Mouse (Mus musculus) forebrain, postnatal 0 days (tissue): ENCODE data around the gene Cd109. TPM values are rescaled to one million over a fixed set of nuclear protein-coding genes. Genes with fewer than 3 reads are reported as not detected.
A peak's percentile ranks its signal among the peaks of the same experiment; 100 is the strongest.

Experiments
- ATAC-seq: fragments of 200-750 bp; cut with Nextera tagmentation; 2 replicates; pipeline ENCODE4 v1.8.0; 2017; ENCODE audit warnings: mild to moderate bottlenecking, moderate library complexity
- DNase-seq: peaks from one replicate; pipeline ENCODE4 v3.0.0-alpha.2; 2015
- H3K27ac ChIP-seq: fragments of 300-500 bp; sonication (generic); 2 replicates; pipeline ENCODE4 v1.5.1; 2014; ENCODE audit warnings: low read depth, mild to moderate bottlenecking, antibody characterized with exemption, low read length, moderate library complexity, mixed read lengths
- H3K27me3 ChIP-seq: fragments of 300-500 bp; sonication (generic); 2 replicates; pipeline ENCODE4 v1.6.1; 2014; ENCODE audit warnings: mild to moderate bottlenecking, low read length, mixed read lengths; ENCODE audit not compliant: insufficient read depth
- H3K36me3 ChIP-seq: fragments of 300-500 bp; sonication (generic); 2 replicates; pipeline ENCODE4 v1.6.1; 2014; ENCODE audit warnings: mild to moderate bottlenecking, moderate library complexity; ENCODE audit not compliant: insufficient read depth
- H3K4me1 ChIP-seq: fragments of 300-500 bp; sonication (generic); 2 replicates; pipeline ENCODE4 v1.6.1; 2014; ENCODE audit warnings: antibody characterized with exemption; ENCODE audit not compliant: insufficient read depth
- H3K4me2 ChIP-seq: fragments of 300-500 bp; sonication (generic); 2 replicates; pipeline ENCODE4 v1.6.1; 2014; ENCODE audit warnings: low read depth, mild to moderate bottlenecking, moderate library complexity
- H3K4me3 ChIP-seq: fragments of 300-500 bp; sonication (generic); 2 replicates; pipeline ENCODE4 v1.5.1; 2014; ENCODE audit warnings: low read depth, low read length, mixed read lengths
- H3K9ac ChIP-seq: fragments of 300-500 bp; sonication (generic); 2 replicates; pipeline ENCODE4 v1.6.1; 2014; ENCODE audit warnings: mild to moderate bottlenecking
- H3K9me3 ChIP-seq: fragments of 300-500 bp; sonication (generic); 2 replicates; pipeline ENCODE4 v1.6.1; 2016; ENCODE audit warnings: low read length
- CTCF ChIP-seq: sonication (generic); IDR thresholded peaks from 2 replicates; pipeline ENCODE4 v1.5.1; 2016; ENCODE audit warnings: antibody characterized with exemption, control low read depth, low read depth
- WGBS: fragments of 180-500 bp; shearing (Covaris S2); extraction: QIAGEN DNeasy Blood & Tissue Kit; methylation state at CpG from one replicate; pipeline ENCODE4 v1.1.7; 2014; 5-methylcytosine and 5-hydroxymethylcytosine counted together
- polyA plus RNA-seq: library from polyadenylated mRNA; unstranded; fragments of >200 nt; fragmentation: Nextera tagmentation; extraction: Ambion mirVana; gene quantifications from 2 replicates; pipeline ENCODE4 v1.2.1, GENCODE M21; 2015
- total RNA-seq: library from RNA; depleted of rRNA; stranded (reverse); fragments of >200 nt; gene quantifications from 2 replicates; pipeline ENCODE4 v1.2.3, GENCODE M21; 2014

The Cd109 gene
- total and polyA plus RNA-seq, 2 experiments from 2014 or later, result 1.2 to 3.9 TPM

- Histone ChIP-seq H3K4me2 (peak overlapping the region; percentile 66), H3K9ac (peak overlapping the region; percentile 69), H3K27ac (peak overlapping the region; percentile 69), H3K27me3 (no peaks in the 10 kb centered on the region), H3K36me3 (peaks cover 4% of the 10 kb centered on the region; the same call in 1 of the 2 replicates), H3K4me1 (no peaks in the 10 kb centered on the region), H3K9me3 (no peaks in the 10 kb centered on the region), H3K4me3 (peak overlapping the region; percentile 86)
- ATAC-seq, result peak; percentile 21
- WGBS, result 81% methylated on average over 10 of the region's 10 CpGs
- no peak for DNase-seq
- TF ChIP-seq CTCF, result no peak
Measured at GRCm38 (mm10) chr9:78588411-78589033, 26.8 kb upstream of the Cd109 start.

- no peak overlapping the region for H3K4me3 ChIP-seq
- H3K9ac ChIP-seq, result no peak overlapping the region
- 93% methylated on average over 2 of the region's 2 CpGs for WGBS
- H3K36me3 ChIP-seq, result no peaks in the 10 kb centered on the region
- no peak overlapping the region for H3K27ac ChIP-seq
- no peak for TF ChIP-seq CTCF
- H3K27me3 ChIP-seq, result no peaks in the 10 kb centered on the region
- DNase-seq (no peak), ATAC-seq (no peak)
- no peak overlapping the region for H3K4me2 ChIP-seq
- H3K4me1 ChIP-seq, result no peaks in the 10 kb centered on the region
- H3K9me3 ChIP-seq, result no peaks in the 10 kb centered on the region
Measured at GRCm38 (mm10) chr9:78590471-78590870, 24.9 kb upstream of the Cd109 start.

DNA sequence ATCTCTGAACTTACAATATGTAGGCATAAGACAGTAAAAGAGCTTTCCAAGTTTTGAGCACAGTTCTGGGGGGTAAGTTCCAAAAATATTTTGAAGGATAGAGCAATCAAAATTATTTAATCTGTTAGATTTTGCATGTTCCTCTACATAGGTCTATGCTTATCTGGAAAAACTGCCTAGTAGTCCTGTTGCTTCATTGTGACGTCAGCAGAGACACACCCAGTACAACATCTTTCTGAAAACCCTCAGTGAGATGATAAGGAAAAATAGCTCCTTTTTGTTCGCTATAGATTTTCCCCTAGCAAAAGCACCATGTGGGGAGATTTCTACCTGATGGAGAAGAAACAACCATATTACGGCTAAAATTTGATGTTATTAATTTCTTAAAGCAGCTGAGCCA is 20.1 kb upstream of the Cd109 start:
- no peak for TF ChIP-seq CTCF
- no peak for ATAC-seq

GRCm38 (mm10) chr9:78595769-78596555 is 19.4 kb upstream of the Cd109 start:
- no peak overlapping the region for H3K27ac ChIP-seq
- no peak for DNase-seq
- TF ChIP-seq CTCF, result no peak
- ATAC-seq, result no peak
- H3K9ac ChIP-seq, result no peak overlapping the region
- H3K4me3 ChIP-seq, result no peak overlapping the region
- no peaks in the 10 kb centered on the region for H3K36me3 ChIP-seq
- H3K4me1 ChIP-seq, result no peaks in the 10 kb centered on the region
- no peaks in the 10 kb centered on the region for H3K27me3 ChIP-seq
- H3K4me2 ChIP-seq, result no peak overlapping the region
- WGBS, result 91% methylated on average over 18 of the region's 18 CpGs
- no peaks in the 10 kb centered on the region for H3K9me3 ChIP-seq

More for the DNA sequence above, 20.1 kb upstream of the Cd109 start:
- Histone ChIP-seq H3K9me3 (no peaks in the 10 kb centered on the region), H3K4me1 (no peaks in the 10 kb centered on the region), H3K4me2 (no peak overlapping the region), H3K9ac (no peak overlapping the region), H3K4me3 (no peak overlapping the region), H3K27ac (no peak overlapping the region), H3K27me3 (no peaks in the 10 kb centered on the region), H3K36me3 (no peaks in the 10 kb centered on the region)
- DNase-seq, result no peak
- 88% methylated on average over 3 of the region's 3 CpGs for WGBS

- WGBS, result 6% methylated on average over 5 of the region's 5 CpGs
- Histone ChIP-seq H3K36me3 (no peaks in the 10 kb centered on the region), H3K9me3 (no peaks in the 10 kb centered on the region), H3K27ac (no peak overlapping the region), H3K4me3 (no peak overlapping the region), H3K27me3 (no peaks in the 10 kb centered on the region), H3K4me2 (no peak overlapping the region), H3K4me1 (no peaks in the 10 kb centered on the region), H3K9ac (no peak overlapping the region)
- ATAC-seq, result peak; percentile 60
- TF ChIP-seq CTCF, result peak; percentile 86
- peak; percentile 74 for DNase-seq
Measured at GRCm38 (mm10) chr9:78596834-78597233, 18.5 kb upstream of the Cd109 start.

DNA sequence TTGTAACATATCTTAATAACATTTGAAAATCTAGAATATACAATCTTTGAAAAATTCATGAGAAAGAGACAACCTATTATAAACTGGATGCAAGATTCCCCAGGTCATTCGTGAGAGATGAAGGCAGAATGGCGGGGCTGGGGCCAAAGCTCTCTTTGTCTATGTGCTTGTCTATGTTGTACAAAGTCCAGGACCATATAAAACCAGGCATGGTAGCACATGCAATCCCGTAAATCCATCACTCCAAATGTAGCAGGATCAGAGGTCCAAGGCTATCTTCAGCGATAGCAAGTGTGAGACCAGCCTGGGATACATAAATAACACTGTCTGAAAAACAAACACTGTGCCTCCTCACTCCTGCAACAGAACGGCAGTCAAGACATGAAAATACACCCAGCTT is 15.4 kb upstream of the Cd109 start:
- WGBS, result 86% methylated on average over 5 of the region's 5 CpGs
- H3K27ac ChIP-seq, result no peak overlapping the region
- TF ChIP-seq CTCF, result no peak
- no peaks in the 10 kb centered on the region for H3K9me3 ChIP-seq
- no peaks in the 10 kb centered on the region for H3K36me3 ChIP-seq
- no peak for DNase-seq
- no peak overlapping the region for H3K4me3 ChIP-seq
- no peak overlapping the region for H3K4me2 ChIP-seq
- no peaks in the 10 kb centered on the region for H3K4me1 ChIP-seq
- H3K27me3 ChIP-seq, result no peaks in the 10 kb centered on the region
- no peak for ATAC-seq
- no peak overlapping the region for H3K9ac ChIP-seq

GRCm38 (mm10) chr9:78601046-78601730 is 14.2 kb upstream of the Cd109 start:
- 50% methylated on average over 4 of the region's 4 CpGs for WGBS
- Histone ChIP-seq H3K4me1 (no peaks in the 10 kb centered on the region), H3K9ac (no peak overlapping the region), H3K4me3 (no peak overlapping the region), H3K9me3 (no peaks in the 10 kb centered on the region), H3K27me3 (no peaks in the 10 kb centered on the region), H3K36me3 (no peaks in the 10 kb centered on the region), H3K27ac (no peak overlapping the region), H3K4me2 (no peak overlapping the region)
- ATAC-seq (no peak), DNase-seq (no peak)
- TF ChIP-seq CTCF, result peak; percentile 43; the same call in 1 of the 2 replicates
